Mouse (Mus musculus): ENCODE measurements around the gene Tsc22d3.
A peak's percentile ranks its signal among the peaks of the same experiment; 100 is the strongest.
"Not testable (repeated sequence)": the region's sequence is repeated elsewhere in the genome, so short reads cannot be mapped to it uniquely, and the experiment has no call there.

The Tsc22d3 gene

DNA sequence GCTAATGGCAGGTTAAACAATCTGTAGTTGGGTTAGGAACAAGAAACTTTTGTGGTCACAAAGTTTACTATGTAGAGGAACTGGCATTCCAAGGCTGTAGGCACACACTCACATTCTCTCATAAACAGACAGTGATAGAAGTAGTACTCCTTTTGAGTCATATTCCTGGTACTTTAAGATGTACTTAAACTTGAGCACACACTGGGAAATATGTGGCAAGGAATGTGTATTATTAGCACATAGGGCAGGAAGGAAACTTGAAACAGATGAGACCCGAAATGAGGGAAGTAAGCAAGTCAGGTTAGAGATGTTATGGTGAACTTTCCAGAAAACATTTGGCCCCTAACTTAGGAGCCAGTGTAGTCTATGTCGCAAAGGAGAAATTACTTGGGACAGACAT is 34.7 kb downstream of the Tsc22d3 start:
- DNase-seq (ENCODE audit: low read depth): no peak

GRCm38 (mm10) chrX:140565212-140565611 is 35.2 kb downstream of the Tsc22d3 start:
- no peak for DNase-seq (ENCODE audit: low read depth)

GRCm38 (mm10) chrX:140564777-140565176 is 35.7 kb downstream of the Tsc22d3 start:
- no peak for DNase-seq (ENCODE audit: low read depth)

- DNase-seq (ENCODE audit: low read depth): no peak
Measured at GRCm38 (mm10) chrX:140558176-140558844, 42.1 kb downstream of the Tsc22d3 start.

DNA sequence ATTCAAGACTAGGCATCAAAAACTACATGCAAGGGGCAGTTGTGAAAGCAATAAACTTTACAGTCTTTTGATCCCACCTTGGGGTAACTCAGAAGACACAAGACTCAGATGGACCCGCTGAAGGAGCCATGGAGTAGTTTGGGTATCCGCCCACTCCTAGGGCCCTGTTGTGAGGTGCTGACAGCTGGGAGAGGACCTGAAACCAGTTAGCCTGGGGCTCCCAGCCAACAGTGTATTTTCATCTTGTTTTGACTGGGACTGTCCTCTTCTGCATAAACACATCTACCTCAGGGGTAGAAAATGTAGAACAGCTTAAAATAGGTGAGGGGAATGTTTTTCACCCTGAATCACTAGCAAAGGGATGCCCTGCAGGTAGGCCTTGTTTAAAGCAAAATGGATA is 44.5 kb downstream of the Tsc22d3 start:
- no peak for DNase-seq (ENCODE audit: low read depth)

DNA sequence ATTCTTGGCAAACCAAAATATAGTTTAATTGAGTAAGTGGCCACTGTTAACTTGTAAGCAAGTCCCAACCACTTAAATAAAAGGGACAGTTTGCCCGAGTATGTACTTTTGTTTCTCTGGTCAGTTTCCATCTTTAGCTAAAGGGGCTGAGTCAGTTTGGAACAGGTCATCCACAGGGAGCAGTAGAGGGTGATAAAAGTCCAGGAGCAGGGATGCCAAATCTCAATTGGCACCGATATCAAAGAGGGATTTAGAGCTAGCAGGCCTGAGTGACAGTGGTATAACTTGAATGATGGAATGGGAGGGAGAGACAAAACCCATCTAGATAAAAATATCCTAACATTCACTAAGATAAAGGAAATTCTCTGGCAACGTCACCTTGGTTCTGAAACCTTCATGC is 45.0 kb downstream of the Tsc22d3 start:
- DNase-seq (ENCODE audit: low read depth): no peak

- no peak for DNase-seq (ENCODE audit: low read depth)
Measured at GRCm38 (mm10) chrX:140547660-140548419, 52.6 kb downstream of the Tsc22d3 start.

- DNase-seq (ENCODE audit: low read depth): peak; percentile 87
Measured at GRCm38 (mm10) chrX:140544737-140545136, 55.7 kb downstream of the Tsc22d3 start.

- peak; percentile 93 for DNase-seq (ENCODE audit: low read depth)
Measured at GRCm38 (mm10) chrX:140542938-140543673, 57.4 kb downstream of the Tsc22d3 start.

DNA sequence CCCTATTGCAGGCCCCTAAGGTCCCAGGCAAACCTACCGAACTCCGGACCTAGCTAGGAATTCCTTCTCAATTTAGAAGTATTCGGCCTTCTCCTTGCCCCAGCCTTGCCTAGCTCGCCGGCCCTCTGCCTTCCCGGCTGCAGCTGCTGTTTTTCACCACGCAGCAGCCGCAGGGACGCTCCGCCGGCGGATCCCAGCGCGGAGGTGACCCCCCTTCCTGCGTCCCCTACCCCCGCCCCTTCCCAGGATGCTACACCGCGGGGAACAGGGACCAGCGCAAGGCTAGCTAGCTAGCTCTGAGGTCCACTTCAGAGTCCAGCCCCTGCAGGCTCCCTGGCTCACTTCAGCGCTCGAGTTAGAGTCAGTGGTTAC is 58.0 kb downstream of the Tsc22d3 start:
- DNase-seq (ENCODE audit: low read depth): no peak

GRCm38 (mm10) chrX:140541711-140542473 is 58.6 kb downstream of the Tsc22d3 start:
- DNase-seq (ENCODE audit: low read depth): peak; percentile 56

GRCm38 (mm10) chrX:140540500-140541114 is 59.9 kb downstream of the Tsc22d3 start:
- peak; percentile 70 for DNase-seq (ENCODE audit: low read depth)

DNA sequence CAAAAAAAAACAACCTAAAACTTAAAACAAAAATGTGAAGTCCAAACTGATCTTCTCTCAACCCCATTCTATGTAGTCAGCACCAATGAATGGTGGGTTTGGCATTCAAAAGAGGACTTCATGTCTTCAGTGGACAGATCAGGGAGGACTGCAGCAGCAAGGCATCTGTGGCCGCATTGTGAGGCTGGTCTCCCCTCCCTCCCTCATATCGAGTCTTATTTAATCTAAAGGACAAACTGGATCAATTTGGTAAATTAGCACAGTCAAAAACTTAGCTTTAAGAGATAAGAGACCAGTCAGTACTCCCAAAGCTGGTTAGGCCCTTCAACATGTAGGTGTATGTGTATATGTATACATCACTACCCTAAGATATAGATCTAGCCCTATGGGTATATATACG is 60.6 kb downstream of the Tsc22d3 start:
- DNase-seq (ENCODE audit: low read depth): not testable (repeated sequence)

GRCm38 (mm10) chrX:140539111-140539680 is 61.3 kb downstream of the Tsc22d3 start:
- peak; percentile 55 for DNase-seq (ENCODE audit: low read depth)

- peak; percentile 44 for DNase-seq (ENCODE audit: low read depth)
Measured at GRCm38 (mm10) chrX:140538649-140539048, 61.8 kb downstream of the Tsc22d3 start.

DNA sequence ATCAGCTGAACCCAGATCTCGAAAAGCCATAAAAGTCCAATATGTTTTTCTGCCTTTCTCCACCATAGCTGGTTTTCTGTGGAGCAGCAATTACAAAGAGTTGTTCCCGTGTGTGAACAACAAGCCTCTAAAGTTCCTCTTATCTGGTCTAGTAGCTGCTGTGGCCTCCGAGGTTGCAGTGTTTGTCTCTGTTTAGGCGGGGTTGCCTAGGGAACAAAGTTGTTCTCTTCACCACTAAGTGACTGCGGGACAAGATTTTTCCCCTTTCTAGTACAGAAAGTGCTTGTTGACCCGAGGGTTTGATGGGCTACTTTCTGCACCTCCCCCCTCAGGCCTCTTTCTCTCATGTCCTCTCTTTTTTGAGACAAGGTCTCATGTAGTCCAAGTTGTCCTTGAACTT is 62.8 kb downstream of the Tsc22d3 start:
- peak; percentile 86 for DNase-seq (ENCODE audit: low read depth)

- no peak for DNase-seq (ENCODE audit: low read depth)
Measured at GRCm38 (mm10) chrX:140535487-140535886, 65.0 kb downstream of the Tsc22d3 start.

DNA sequence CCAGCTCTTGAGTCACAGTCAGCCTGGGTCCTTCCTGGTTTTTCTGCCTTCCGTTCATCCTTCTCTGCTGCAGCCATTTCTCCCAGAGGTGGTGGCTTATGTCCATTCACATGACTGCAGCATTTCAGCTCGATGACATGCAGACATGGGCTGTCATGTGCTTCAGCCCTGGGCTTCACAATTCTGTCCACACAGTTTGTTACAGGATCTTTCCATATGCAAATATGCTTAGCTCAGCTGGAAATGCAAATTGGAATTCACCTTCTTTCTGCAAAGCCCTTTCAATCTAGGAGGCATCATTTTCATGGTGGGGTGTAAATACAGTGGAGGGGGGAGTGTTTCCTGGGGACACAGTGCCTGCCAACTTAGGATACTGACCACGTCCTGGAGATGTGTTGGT is 66.2 kb downstream of the Tsc22d3 start:
- no peak for DNase-seq (ENCODE audit: low read depth)

DNA sequence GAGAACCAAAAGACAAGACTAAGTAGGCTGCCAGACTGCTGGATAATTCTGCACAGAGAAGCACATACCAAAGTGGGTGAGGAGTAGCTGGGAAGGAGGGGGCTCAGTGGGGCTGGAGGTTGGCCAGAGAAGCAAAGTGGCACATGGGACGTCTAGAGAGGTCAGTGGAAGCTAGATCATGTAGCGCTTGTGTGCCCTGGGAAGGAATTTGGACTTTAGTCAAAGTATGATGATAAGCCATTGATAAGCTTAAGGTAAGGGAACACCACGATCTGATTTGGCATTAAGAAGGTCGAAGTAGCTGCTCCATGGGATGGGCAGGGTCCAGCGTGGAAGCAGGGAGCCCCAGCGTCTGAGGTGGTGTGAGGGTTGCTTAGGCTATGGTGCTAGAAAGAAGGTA is 68.1 kb downstream of the Tsc22d3 start:
- no peak for DNase-seq (ENCODE audit: low read depth)

- DNase-seq (ENCODE audit: low read depth): no peak
Measured at GRCm38 (mm10) chrX:140531356-140531755, 69.1 kb downstream of the Tsc22d3 start.

DNA sequence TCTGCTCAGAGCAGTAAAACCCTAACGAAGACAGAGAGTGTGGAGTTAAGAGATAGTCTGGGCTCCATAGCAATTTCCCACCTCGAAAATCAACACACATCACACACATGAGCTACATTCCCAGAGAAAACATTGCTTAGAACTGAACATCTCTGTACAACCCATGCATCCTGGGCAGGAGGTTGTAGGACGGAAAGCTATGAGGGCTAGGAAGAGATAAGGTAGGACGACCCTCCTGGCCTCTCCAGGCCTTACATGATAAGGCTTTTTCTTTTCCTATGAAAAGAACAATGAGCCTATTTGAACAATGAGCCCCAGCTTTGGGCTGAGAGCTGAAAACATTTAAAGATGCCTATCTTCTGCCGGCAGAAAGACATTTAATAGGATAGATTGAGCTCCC is 69.8 kb downstream of the Tsc22d3 start:
- DNase-seq (ENCODE audit: low read depth): no peak
